Mouse (Mus musculus) testis, adult 2 months (tissue): ENCODE data around the gene Mybph.

Experiments
- CTCF ChIP-seq: fragments of 200-500 bp; IDR thresholded peaks from 2 replicates; pipeline ENCODE4 v1.5.1; 2012; ENCODE audit warnings: low read depth, mild to moderate bottlenecking, inconsistent platforms, low read length, moderate library complexity; ENCODE audit not compliant: control insufficient read depth, insufficient read depth, insufficient replicate concordance
- POLR2A ChIP-seq: fragments of 200-500 bp; IDR thresholded peaks from 2 replicates; pipeline ENCODE4 v1.6.1; 2012; ENCODE audit warnings: low read depth, mild to moderate bottlenecking, inconsistent platforms, low read length, moderate library complexity; ENCODE audit not compliant: control insufficient read depth

DNA sequence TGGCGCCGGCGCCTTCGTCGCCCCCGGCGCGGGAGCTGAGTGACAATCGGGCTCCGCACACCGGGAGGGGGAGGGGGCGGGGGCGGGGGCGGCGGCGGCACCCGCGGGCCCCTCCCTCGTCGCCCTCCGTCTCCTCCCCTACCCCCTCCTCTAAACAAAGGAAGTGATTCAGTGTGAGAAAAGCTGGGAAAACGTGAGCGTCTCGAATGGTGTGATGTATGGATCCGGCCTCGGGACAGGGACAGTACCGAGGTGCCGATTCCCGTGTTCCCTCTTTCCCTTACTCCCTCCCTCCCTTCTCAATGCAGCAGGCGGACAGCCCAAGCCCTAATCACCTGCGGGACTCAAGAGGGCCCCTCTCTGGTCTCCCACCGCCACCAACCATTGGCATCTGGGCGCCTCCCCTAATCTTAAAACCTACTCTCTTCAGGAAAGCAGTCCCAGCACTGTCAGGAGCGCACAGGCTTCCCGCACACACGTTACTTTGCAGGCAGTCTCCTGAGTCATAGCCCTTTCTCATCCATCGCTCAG is 42.2 kb downstream of the Mybph start, which contains the start of gene Adora1:
- TF ChIP-seq CTCF (no peak), POLR2A (no peak)
